Mouse (Mus musculus): ENCODE results near the gene Fam234a. TPM values are rescaled to one million over a fixed set of nuclear protein-coding genes. Genes with fewer than 3 reads are reported as not detected.
A peak's percentile ranks its signal among the peaks of the same experiment; 100 is the strongest.

Fam234a gene
- total and polyA plus RNA-seq, 3 experiments, result 3.6 to 13.3 (median 8.3) TPM

DNA sequence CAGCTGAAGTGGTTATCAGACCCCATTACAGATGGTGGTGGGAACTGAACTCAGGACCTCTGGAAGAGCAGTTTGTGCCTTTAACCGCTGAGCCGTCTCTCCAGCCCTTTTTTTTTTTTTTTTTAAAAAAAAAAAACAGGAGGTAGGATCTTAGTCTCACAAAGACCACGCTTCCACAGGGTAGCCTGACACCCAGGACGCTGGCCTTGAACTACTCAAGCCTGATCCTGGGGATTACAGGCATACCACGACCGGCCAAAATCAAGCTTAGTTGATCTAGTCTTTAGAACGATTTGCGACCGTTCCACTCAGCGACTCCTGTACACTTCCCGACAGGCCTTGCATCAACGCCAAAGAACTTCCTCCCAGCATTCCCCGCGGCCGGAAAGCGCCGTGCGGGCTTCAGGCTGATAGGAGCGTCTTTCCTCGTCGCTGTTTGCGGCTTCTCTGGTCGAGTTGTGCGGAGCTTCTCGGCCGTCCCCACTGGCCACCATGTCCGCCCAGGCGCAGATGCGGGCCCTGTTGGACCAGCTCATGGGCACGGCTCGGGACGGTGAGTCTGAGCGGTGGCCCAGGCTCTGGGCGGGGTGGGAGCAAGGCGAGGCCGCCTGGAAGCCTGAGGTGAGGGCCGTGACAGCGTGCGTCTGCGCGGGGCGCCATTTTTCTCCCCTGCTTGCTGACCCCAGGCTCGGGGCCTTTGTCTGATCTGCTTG lies 8.7 kb upstream of the Fam234a start, which contains the start of gene Luc7l:
Gene Luc7l (plus strand): TSS at position 358 of the 713 bp plus-strand sequence.
- Histone ChIP-seq H3K79me2 (replicated peaks; ENCODE audit: control insufficient read depth, extremely low read depth, insufficient read depth, poor library complexity, severe bottlenecking) (peaks cover 42% of the 10 kb centered on the region), H3K27ac (ENCODE audit: insufficient read depth, low read depth) (peak within 1 kb of the TSS; percentile 75), H3K9me3 (replicated peaks; ENCODE audit: low read length) (no peaks in the 10 kb centered on the region), H3K9ac (ENCODE audit: insufficient read depth, low read depth) (peak within 1 kb of the TSS; percentile 84), H3K36me3 (replicated peaks in 1 of 2; ENCODE audit: control insufficient read depth in 1 of 2, insufficient read depth in 1 of 2, low read length in 1 of 2) (peaks cover 10 to 24% of the 10 kb centered on the region in 2 experiments), H3K4me3 (replicated peaks in 1 of 3; ENCODE audit: low read depth in 2 of 3, low read length in 2 of 3, poor library complexity in 1 of 3) (peak within 1 kb of the TSS; percentile 88 to 94 (median 89)), H3K27me3 (replicated peaks) (peaks cover 4% of the 10 kb centered on the region), H3K4me1 (ENCODE audit: control insufficient read depth in 1 of 2, insufficient read depth in 2 of 2) (peaks cover 2 to 17% of the 10 kb centered on the region in 2 experiments; a peak in 3 of 4 replicates), H3K4me2 (ENCODE audit: insufficient read depth, low read depth, poor library complexity, severe bottlenecking) (peak within 1 kb of the TSS; percentile 94)
- peak; percentile 81 for TF ChIP-seq ELF1 (IDR thresholded peaks at IDR 0.05; ENCODE audit: low read depth, low read length)
- no peak for TF ChIP-seq PAX5 (IDR thresholded peaks at IDR 0.05; ENCODE audit: low read length)
- TF ChIP-seq POLR2AphosphoS2 (IDR thresholded peaks at IDR 0.05; ENCODE audit: low read depth, low read length), result peak; percentile 45; the same call in 1 of the 2 replicates
- TF ChIP-seq GABPA (IDR thresholded peaks at IDR 0.05; ENCODE audit: insufficient replicate concordance, low read depth, low read length), result no peak; the same call in 1 of the 2 replicates
- no peak for TF ChIP-seq USF1 (IDR thresholded peaks at IDR 0.05; ENCODE audit: low read depth, low read length)
- TF ChIP-seq ETS1 (conservative IDR thresholded peaks at IDR 0.05; ENCODE audit: low read depth, low read length), result no peak
- no peak for TF ChIP-seq CHD2 (IDR thresholded peaks at IDR 0.05; ENCODE audit: low read length)
- peak; percentile 81 for TF ChIP-seq NRF1 (IDR thresholded peaks at IDR 0.05; ENCODE audit: low read depth, low read length)
- TF ChIP-seq ZNF384 (IDR thresholded peaks at IDR 0.05; ENCODE audit: low read depth, low read length), result peak; percentile 89
- peak; percentile 90; the same call in 1 of the 2 replicates for TF ChIP-seq KAT2A (IDR thresholded peaks at IDR 0.05; ENCODE audit: insufficient replicate concordance, low read length)
- TF ChIP-seq ZMIZ1 (IDR thresholded peaks at IDR 0.05; ENCODE audit: low read depth, low read length), result peak; percentile 77; the same call in 1 of the 2 replicates
- TF ChIP-seq MAFK (IDR thresholded peaks at IDR 0.05; ENCODE audit: insufficient replicate concordance, low read length), result no peak
- TF ChIP-seq ZC3H11A (IDR thresholded peaks at IDR 0.05; ENCODE audit: low read depth, low read length), result no peak
- no peak for TF ChIP-seq BHLHE40 (IDR thresholded peaks at IDR 0.05; ENCODE audit: low read depth, low read length)
- no peak for TF ChIP-seq USF2 (conservative IDR thresholded peaks at IDR 0.05; ENCODE audit: low read depth, low read length)
- no peak for TF ChIP-seq RAD21 (IDR thresholded peaks at IDR 0.05; ENCODE audit: low read depth, low read length)
- TF ChIP-seq UBTF (IDR thresholded peaks at IDR 0.05; ENCODE audit: low read depth, low read length), result 0 out of 2 replicates have a peak, but pooled peaks have one; percentile 55
- no peak for TF ChIP-seq JUN (IDR thresholded peaks at IDR 0.05; ENCODE audit: insufficient read depth, low read depth, low read length)
- peak; percentile 86 for TF ChIP-seq TCF12 (IDR thresholded peaks at IDR 0.05; ENCODE audit: low read depth, low read length)
- no peak for TF ChIP-seq CTCF (conservative IDR thresholded peaks at IDR 0.05 in 1 of 2, IDR thresholded peaks at IDR 0.05 in 1 of 2; ENCODE audit: low read depth in 2 of 2, low read length in 2 of 2)
- TF ChIP-seq MAZ (IDR thresholded peaks at IDR 0.05; ENCODE audit: low read depth, low read length), result no peak
- TF ChIP-seq JUND (conservative IDR thresholded peaks at IDR 0.05; ENCODE audit: low read depth, low read length), result no peak
- peak; percentile 46; the same call in 1 of the 2 replicates for TF ChIP-seq MAX (IDR thresholded peaks at IDR 0.05; ENCODE audit: low read length)
- no peak for TF ChIP-seq CHD1 (IDR thresholded peaks at IDR 0.05; ENCODE audit: low read depth, low read length)
- peak; percentile 99 for TF ChIP-seq POLR2A (IDR thresholded peaks at IDR 0.05; ENCODE audit: low read depth, low read length)
- no peak for TF ChIP-seq MXI1 (IDR thresholded peaks at IDR 0.05; ENCODE audit: low read depth, low read length)
- peak; percentile 46; the same call in 1 of the 2 replicates for TF ChIP-seq MYC (IDR thresholded peaks at IDR 0.05; ENCODE audit: low read depth, low read length)
- no peak for TF ChIP-seq SMC3 (IDR thresholded peaks at IDR 0.05; ENCODE audit: low read depth, low read length)
- TF ChIP-seq MEF2A (IDR thresholded peaks at IDR 0.05; ENCODE audit: borderline replicate concordance, low read depth, low read length), result no peak
- no peak for TF ChIP-seq E2F4 (IDR thresholded peaks at IDR 0.05; ENCODE audit: insufficient replicate concordance, low read depth, low read length)
- TF ChIP-seq EP300 (IDR thresholded peaks at IDR 0.05; ENCODE audit: low read length), result no peak
- TF ChIP-seq RCOR1 (conservative IDR thresholded peaks at IDR 0.05; ENCODE audit: low read depth, low read length), result no peak
- 0 out of 2 replicates have a peak, but pooled peaks have one; percentile 27 for TF ChIP-seq SIN3A (IDR thresholded peaks at IDR 0.05; ENCODE audit: low read length)
- no peak for TF ChIP-seq IRF4 (IDR thresholded peaks at IDR 0.05; ENCODE audit: low read depth, low read length)
- TF ChIP-seq HCFC1 (IDR thresholded peaks at IDR 0.05; ENCODE audit: low read depth, low read length), result peak; percentile 93
- TF ChIP-seq ZKSCAN1 (IDR thresholded peaks at IDR 0.05; ENCODE audit: borderline replicate concordance, low read depth, low read length), result no peak
- TF ChIP-seq NELFE (IDR thresholded peaks at IDR 0.05; ENCODE audit: low read depth, low read length), result peak; percentile 96
- TF ChIP-seq TBP (conservative IDR thresholded peaks at IDR 0.05; ENCODE audit: low read depth, low read length), result peak; percentile 87
- DNase-seq (ENCODE audit: extremely low read depth), result peak; percentile 89
- dilution Hi-C loops (cut with MboI; ENCODE audit: extremely low pct_ligation_motif_present, extremely low pct_unique_long_range_greater_than_20kb, low sequenced_read_pairs) (no loop called here), in situ Hi-C loops (cut with MboI; ENCODE audit: low pct_ligation_motif_present, low pct_unique_long_range_greater_than_20kb, low sequenced_read_pairs) (no loop called here)

Measured in CH12.LX (cell line).